Comparison of ENCODE assay signal across 15 mouse cellular contexts in the genomic region with DNA sequence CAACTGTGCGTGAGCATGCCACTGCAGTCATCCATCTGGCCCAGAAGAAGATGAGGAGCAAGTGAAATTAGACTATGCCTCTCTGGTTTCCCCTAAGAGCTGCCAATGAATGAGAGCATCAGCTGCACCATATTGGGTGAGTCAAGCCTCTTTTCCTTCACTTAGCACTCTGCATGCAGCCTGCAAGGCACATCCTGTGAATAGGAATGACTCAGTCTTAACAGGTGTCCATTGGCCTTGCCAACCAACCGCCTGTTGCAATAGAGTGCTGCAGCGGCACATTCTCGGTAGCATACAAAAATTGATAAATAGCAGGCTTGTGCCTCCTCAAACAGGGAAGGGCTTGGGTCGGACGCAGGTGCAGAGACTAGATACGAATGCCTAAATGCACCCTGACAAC.
DNase-seq lines count a peak whose midpoint lies in the region; ATAC-seq lines count a peak whose summit lies in the region.
"Had no signal": no experiment of that assay in that cellular context is flagged by ENCODE, and none has a peak within 500 bp of the region (broad histone marks: within the 10 kb centered on the region; RNA-seq: fewer than 3 reads in every experiment).

No protein-coding gene starts in this region.

- H3K9me3 ChIP-seq in embryonic facial prominence, embryonic 14.5 days (ENCODE audit: control insufficient read depth, low read length): no peaks in the 10 kb centered on the region
- no peaks in the 10 kb centered on the region for H3K9me3 ChIP-seq in embryonic facial prominence, embryonic 10.5 days
- H3K9me3 ChIP-seq: forebrain, embryonic 10.5 days; neural tube, embryonic 12.5 days; stomach, embryonic 15.5 days had no signal

- 84% methylated on average over 7 of the region's 7 CpGs for WGBS in embryonic facial prominence, embryonic 14.5 days
- 93% methylated on average over 7 of the region's 7 CpGs for WGBS in embryonic facial prominence, embryonic 10.5 days

- no peaks in the 10 kb centered on the region for H3K4me1 ChIP-seq in embryonic facial prominence, embryonic 14.5 days (ENCODE audit: control insufficient read depth, insufficient read depth, low read length)
- no peaks in the 10 kb centered on the region for H3K4me1 ChIP-seq in embryonic facial prominence, embryonic 10.5 days
- H3K4me1 ChIP-seq: forebrain, embryonic 10.5 days; neural tube, embryonic 12.5 days; stomach, embryonic 15.5 days had no signal

- DNase-seq in embryonic facial prominence, embryonic 14.5 days (ENCODE audit: low spot score): peak; percentile 63
- DNase-seq in embryonic facial prominence, embryonic 10.5 days (ENCODE audit: low spot score): no peak
- peak; percentile 52 for DNase-seq in Muller cell, postnatal 12 days (ENCODE audit: inconsistent ontology term)
- peak; percentile 71 for DNase-seq in layer of hippocampus, adult 11-12 months (ENCODE audit: low spot score)
- DNase-seq in right cerebral cortex, adult 2 months (ENCODE audit: low spot score in 2 of 2): peak; percentile 11 to 23
- DNase-seq in heart, postnatal 10 days: no peak
- no peak for DNase-seq in urinary bladder, adult 18-20 months (ENCODE audit: low spot score in 2 of 2)
- no peak for DNase-seq in urinary bladder, postnatal 14 days (ENCODE audit: low spot score)
- DNase-seq: embryo, embryonic 11 days; heart, adult 18-20 months; kidney, adult 2 months; retina, postnatal 1 day had no signal

- intact Hi-C loops in heart, postnatal 10 days (cut with DNase I): no loop called here

- H3K4me3 ChIP-seq in embryonic facial prominence, embryonic 14.5 days (ENCODE audit: low read depth, low read length): no peak overlapping the region
- no peak overlapping the region for H3K4me3 ChIP-seq in embryonic facial prominence, embryonic 10.5 days
- H3K4me3 ChIP-seq: forebrain, embryonic 10.5 days; neural tube, embryonic 12.5 days; stomach, embryonic 15.5 days had no signal

- no peak overlapping the region for H3K4me2 ChIP-seq in embryonic facial prominence, embryonic 14.5 days (ENCODE audit: low read depth, low read length)
- H3K4me2 ChIP-seq: neural tube, embryonic 12.5 days; stomach, embryonic 15.5 days had no signal

- no peaks in the 10 kb centered on the region for H3K36me3 ChIP-seq in embryonic facial prominence, embryonic 14.5 days (ENCODE audit: control insufficient read depth, insufficient read depth, low read length)
- no peaks in the 10 kb centered on the region for H3K36me3 ChIP-seq in embryonic facial prominence, embryonic 10.5 days (replicated peaks)
- H3K36me3 ChIP-seq: forebrain, embryonic 10.5 days; neural tube, embryonic 12.5 days; stomach, embryonic 15.5 days had no signal

- H3K27ac ChIP-seq in embryonic facial prominence, embryonic 14.5 days (replicated peaks; ENCODE audit: low read depth, low read length): no peak overlapping the region
- H3K27ac ChIP-seq in embryonic facial prominence, embryonic 10.5 days (replicated peaks): no peak overlapping the region
- H3K27ac ChIP-seq: forebrain, embryonic 10.5 days; neural tube, embryonic 12.5 days; stomach, embryonic 15.5 days had no signal

- ATAC-seq in embryonic facial prominence, embryonic 14.5 days (ENCODE audit: low read depth): no peak

- no peaks in the 10 kb centered on the region for H3K27me3 ChIP-seq in embryonic facial prominence, embryonic 14.5 days (replicated peaks; ENCODE audit: control insufficient read depth, insufficient read depth, low read length)
- no peaks in the 10 kb centered on the region for H3K27me3 ChIP-seq in embryonic facial prominence, embryonic 10.5 days (replicated peaks; ENCODE audit: low read depth, poor library complexity, severe bottlenecking)
- H3K27me3 ChIP-seq: neural tube, embryonic 12.5 days; stomach, embryonic 15.5 days had no signal

- no peak overlapping the region for H3K9ac ChIP-seq in embryonic facial prominence, embryonic 14.5 days (ENCODE audit: low read depth, low read length)
- H3K9ac ChIP-seq: neural tube, embryonic 12.5 days; stomach, embryonic 15.5 days had no signal

Comparison
In these comparisons a context has a peak if more than half of its experiments do, and no peak if none do; other contexts are left out.
1. DNase-seq: peak in embryonic facial prominence, embryonic 14.5 days (single experiment), Muller cell, postnatal 12 days (single experiment), layer of hippocampus, adult 11-12 months (single experiment) and right cerebral cortex, adult 2 months (2 of 2); none in embryonic facial prominence, embryonic 10.5 days (single experiment), heart, postnatal 10 days (0 of 2), urinary bladder, adult 18-20 months (0 of 2) and urinary bladder, postnatal 14 days (single experiment).